Mouse (Mus musculus): ENCODE results near the gene Slc4a4. TPM values are rescaled to one million over a fixed set of nuclear protein-coding genes. Genes with fewer than 3 reads are reported as not detected.

The Slc4a4 gene
- total RNA-seq, 2 experiments from 2014 or later: 139 to 170 TPM

GRCm38 (mm10) chr5:88957735-88958134 is 71.1 kb downstream of the Slc4a4 start:
- no peak for DNase-seq (ENCODE audit: extremely low spot score in 1 of 2, low spot score in 1 of 2)

DNA sequence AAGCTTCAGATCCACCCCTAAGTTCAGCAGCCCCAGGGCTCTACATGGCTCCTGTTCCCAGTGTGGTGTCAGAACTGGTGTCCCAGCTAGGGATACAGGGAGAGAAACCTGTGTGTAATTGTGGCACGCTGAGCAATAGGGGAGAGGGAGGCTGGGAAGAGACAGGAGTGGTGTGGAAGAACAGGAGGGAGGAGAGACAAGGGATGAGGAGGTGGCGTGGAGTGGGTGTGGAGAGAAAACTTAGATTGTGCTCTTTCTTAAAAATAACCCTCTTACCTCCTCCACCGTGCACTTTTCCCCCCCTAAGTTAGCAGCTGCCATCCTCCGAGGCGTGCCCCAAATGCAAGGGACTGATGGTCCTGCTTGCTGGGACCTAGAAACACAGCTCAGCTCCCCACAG is 72.3 kb downstream of the Slc4a4 start:
- DNase-seq (ENCODE audit: extremely low spot score in 1 of 2, low spot score in 1 of 2): no peak

DNA sequence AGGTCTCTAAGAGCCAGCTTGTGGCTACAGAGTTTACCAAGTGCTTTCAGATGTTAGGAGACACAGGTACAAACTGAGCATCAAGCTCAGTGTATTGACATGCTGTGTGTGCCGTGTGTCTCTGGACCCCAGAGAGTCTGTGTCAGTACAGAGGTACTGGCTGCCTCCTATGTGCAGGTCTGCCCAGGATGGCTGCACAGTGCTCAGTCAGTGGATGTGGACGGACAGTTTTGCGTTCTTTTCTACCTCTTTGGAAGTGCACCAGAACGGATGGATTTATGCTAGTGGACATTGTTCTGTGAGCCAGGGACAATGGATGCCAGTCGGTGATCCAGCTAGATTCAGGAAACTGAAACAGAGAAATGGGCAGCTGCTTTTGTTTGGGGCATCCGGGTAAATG is 72.8 kb downstream of the Slc4a4 start:
- DNase-seq (ENCODE audit: extremely low spot score in 1 of 2, low spot score in 1 of 2): no peak

- DNase-seq (ENCODE audit: extremely low spot score in 1 of 2, low spot score in 1 of 2): no peak
These were observed 73.9 kb downstream of the Slc4a4 start for GRCm38 (mm10) chr5:88960342-88961105.

GRCm38 (mm10) chr5:88961351-88961761 is 74.7 kb downstream of the Slc4a4 start:
- no peak for DNase-seq (ENCODE audit: extremely low spot score in 1 of 2, low spot score in 1 of 2)

DNA sequence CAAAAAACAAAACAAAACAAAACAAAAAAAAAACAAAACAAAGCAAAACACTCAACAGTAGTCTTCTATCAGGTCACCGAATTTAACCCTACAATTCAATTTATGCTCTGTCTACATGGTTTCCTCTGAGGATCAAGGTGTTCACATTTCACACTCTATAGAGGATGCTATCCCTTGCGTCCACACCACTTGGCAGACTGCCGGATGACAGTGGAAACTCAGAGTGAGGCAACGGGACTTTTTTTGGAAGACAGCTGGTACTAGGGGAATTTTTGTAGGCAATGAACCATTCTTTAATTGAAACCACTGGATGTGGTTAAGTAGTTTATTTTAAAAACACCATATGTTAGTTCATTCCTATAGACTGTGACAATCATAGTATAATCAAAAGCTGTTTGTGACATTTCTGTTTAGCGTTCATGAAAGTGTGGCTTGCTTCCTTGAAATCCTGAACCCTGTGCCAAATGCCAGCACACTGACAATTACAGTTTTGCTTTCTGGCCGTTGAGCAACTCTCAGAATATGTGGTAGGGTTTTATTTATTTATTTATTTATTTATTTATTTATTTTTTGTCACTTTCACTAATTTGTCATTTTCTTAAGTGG is 78.2 kb downstream of the Slc4a4 start:
- no peak for DNase-seq (ENCODE audit: extremely low spot score in 1 of 2, low spot score in 1 of 2)

- DNase-seq (ENCODE audit: extremely low spot score in 1 of 2, low spot score in 1 of 2): no peak
These were observed 79.9 kb downstream of the Slc4a4 start for GRCm38 (mm10) chr5:88966507-88966906.

DNA sequence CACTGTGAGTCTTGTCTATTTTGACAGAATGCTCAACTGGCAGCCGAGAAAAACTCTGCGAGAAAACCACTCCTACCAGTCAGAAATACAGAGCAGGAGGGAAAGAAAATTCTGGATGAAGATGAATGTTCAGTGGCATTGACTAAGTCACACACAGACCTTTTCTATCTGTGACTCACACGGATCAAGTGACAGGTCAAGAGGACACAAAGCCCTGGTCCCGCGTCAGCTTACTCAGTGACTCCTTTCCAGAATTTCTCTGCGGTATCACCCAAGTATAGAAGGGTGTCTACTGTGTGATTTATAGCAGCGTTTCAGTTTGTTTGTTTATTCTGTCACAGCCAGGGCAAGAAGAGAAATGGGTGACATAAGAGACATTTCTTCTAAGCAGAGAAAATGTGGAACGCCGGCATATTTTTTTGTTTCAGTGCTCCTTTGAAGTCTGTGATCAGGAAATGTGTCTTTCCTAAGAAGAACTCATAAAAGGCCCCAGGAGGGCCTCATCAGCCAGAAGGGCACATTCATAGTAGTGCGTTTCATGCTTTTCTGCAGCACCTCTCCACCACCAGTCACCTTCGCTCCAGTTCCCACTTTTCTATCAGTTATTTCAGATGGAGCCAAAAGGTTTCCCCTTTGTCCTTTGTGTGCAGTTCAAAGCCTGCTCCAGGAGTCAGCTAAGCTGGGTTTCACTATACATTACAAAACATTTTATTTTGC is 82.5 kb downstream of the Slc4a4 start:
- DNase-seq (ENCODE audit: extremely low spot score in 1 of 2, low spot score in 1 of 2): no peak

- no peak for DNase-seq (ENCODE audit: extremely low spot score in 1 of 2, low spot score in 1 of 2)
These were observed 84.9 kb downstream of the Slc4a4 start for GRCm38 (mm10) chr5:88971554-88971953.

DNA sequence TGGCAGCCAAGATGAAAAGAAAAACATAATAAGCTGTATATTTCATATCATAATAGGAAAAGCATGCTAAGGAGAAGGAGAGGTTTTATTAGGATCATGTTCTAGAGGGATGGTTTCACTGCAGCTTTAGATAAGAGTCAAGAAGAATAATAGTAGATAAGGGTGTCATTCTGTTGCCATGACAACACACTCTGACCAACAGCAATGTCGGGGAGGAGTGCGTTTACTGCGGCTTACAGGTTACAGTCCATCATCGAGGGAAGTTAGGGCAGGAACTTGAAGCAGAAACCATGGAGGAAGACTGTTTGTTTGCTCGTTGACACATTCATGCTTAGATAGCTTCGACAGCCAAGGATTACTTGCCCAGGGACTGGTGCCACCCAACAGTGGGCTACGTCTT is 85.7 kb downstream of the Slc4a4 start:
- no peak for DNase-seq (ENCODE audit: extremely low spot score in 1 of 2, low spot score in 1 of 2)

- no peak for DNase-seq (ENCODE audit: extremely low spot score in 1 of 2, low spot score in 1 of 2)
These were observed 86.5 kb downstream of the Slc4a4 start for GRCm38 (mm10) chr5:88973130-88973529.

- DNase-seq (ENCODE audit: extremely low spot score in 1 of 2, low spot score in 1 of 2): no peak
These were observed 89.1 kb downstream of the Slc4a4 start for GRCm38 (mm10) chr5:88975694-88976093.

DNA sequence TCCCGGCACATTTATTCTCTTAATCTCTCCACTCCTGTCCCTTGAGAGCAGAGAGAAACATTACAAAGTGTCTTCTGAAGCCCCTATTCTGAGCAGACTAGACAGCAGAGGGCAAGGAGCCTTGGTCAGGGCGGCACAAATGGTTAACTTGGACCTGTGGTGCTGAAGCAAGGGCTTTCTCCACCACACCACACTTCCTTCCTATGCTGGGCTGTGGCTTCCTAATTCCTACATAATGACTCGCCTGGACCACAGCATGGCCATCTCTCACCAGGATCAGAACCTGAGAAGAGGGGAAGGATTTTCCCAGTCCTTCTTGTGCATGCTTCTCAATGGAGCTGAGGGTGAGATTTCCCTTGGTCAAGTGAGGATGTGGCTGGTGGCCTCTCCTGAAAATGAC is 89.8 kb downstream of the Slc4a4 start:
- no peak for DNase-seq (ENCODE audit: extremely low spot score in 1 of 2, low spot score in 1 of 2)

GRCm38 (mm10) chr5:88980740-88981139 is 94.1 kb downstream of the Slc4a4 start:
- no peak for DNase-seq (ENCODE audit: extremely low spot score in 1 of 2, low spot score in 1 of 2)

DNA sequence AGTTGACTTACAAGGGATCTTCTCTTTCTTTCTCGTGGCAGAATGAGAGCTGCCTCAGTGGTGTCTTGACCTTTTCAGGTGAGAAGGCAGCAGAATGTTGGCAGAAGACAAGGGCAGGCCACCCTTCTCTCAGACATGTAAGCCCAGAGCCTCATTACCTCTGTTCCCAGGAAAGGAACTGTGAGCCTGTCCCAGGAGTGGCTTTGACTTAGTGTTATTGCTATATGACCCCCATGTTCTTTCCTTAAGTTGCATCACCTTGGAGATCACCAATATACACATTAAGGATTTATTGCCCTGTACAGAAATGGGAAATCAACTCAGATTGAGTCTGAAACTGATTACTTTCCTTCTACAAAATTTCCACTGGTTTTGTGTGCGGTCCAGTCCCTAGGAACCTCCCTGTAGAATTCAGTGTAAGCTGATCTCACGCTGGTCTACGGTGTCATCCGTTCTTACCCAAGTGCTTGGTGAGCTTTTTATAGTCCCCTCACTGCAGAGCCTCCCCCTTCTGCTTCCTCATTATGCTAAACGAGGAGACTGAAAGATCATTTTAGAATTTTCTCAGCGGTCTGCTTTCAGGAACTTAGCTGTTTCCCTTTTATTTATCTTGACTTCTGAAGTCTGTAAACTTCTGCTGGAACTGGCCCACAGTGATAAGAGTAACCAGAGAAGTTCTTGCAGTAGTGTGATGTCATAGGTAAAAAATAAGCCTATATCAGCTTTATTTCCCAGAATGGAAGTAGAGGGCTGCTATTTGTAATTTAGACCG is 94.8 kb downstream of the Slc4a4 start:
- DNase-seq (ENCODE audit: extremely low spot score in 1 of 2, low spot score in 1 of 2): no peak

- DNase-seq (ENCODE audit: extremely low spot score in 1 of 2, low spot score in 1 of 2): no peak
These were observed 95.6 kb downstream of the Slc4a4 start for GRCm38 (mm10) chr5:88982040-88982736.

DNA sequence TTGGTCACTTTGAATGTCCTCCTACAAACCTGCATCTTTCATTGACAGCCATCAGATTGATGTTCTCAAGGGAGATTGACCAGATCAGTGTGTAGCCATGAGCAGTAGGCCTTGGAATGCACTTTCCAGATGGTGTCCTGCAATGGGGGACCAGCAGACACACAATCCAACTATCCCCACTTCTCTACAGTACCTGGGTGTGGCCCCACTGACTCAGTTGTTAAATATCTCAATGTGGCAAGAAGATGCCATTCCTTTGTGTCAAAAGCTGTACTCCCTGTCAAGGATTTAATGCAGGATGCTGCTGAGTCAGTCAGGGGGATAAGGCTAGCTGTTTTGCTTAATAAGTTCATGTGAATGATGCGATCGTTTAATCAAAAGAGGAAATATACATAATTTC is 96.6 kb downstream of the Slc4a4 start:
- DNase-seq (ENCODE audit: extremely low spot score in 1 of 2, low spot score in 1 of 2): no peak

DNA sequence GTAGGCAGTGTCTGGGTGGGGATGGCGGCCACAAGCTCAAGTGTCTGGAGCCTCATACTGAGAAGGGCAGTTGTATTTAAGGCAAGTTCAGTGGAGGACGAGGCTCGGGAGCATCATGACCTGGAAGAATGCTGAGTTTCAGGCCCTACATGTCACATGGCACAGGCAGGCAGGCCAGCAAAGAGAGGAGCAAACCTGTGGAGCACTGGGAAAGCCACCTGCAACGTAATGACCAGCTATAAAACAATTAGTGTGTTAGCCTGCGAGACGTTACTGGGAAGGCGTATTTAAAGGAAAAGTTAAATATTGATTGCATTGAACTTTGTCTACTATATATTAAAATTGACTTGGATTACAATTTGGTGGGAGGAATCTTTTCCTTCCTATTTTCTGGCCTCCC is 97.0 kb downstream of the Slc4a4 start:
- no peak for DNase-seq (ENCODE audit: extremely low spot score in 1 of 2, low spot score in 1 of 2)

GRCm38 (mm10) chr5:88989018-88989417 is 102.4 kb downstream of the Slc4a4 start:
- DNase-seq (ENCODE audit: extremely low spot score in 1 of 2, low spot score in 1 of 2): no peak

DNA sequence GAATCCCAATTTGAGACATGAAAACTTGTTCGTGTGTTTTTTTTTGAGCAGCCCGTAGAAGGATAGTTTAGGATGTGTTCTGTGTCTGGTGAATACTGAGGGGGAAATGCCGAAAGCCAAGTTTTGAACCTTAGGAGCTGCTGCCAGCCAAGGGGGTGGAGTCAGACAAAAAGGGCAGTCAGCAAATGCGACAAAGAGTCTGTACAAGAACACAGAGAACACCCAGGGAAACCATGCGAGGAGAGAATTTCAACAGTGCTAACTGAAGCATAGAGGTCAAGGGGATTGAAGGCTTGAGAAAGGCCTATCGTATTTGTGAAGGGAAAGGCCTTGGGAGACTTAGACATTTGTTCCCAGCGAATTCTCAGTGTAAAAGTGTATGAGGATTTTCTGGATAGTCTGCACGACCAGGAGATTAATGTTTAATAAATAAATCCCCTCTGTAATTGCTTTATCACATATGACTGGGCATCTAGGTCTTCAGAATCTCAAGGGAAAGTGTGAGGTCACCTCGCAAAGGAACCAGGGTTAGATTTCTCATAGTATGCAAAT is 103.7 kb downstream of the Slc4a4 start:
- DNase-seq (ENCODE audit: extremely low spot score in 1 of 2, low spot score in 1 of 2): no peak
